Mouse (Mus musculus) olfactory bulb, adult 2 months (tissue): ENCODE results near the gene Acyp2.

Experiments used
- CTCF ChIP-seq: fragments of 200-500 bp; IDR thresholded peaks from 2 replicates; pipeline ENCODE4 v1.5.1; 2012; ENCODE audit warnings: low read depth, mild to moderate bottlenecking, low read length, moderate library complexity; ENCODE audit not compliant: insufficient read depth
- POLR2A ChIP-seq: fragments of 200-500 bp; IDR thresholded peaks from 2 replicates; pipeline ENCODE4 v1.6.1; 2012; ENCODE audit warnings: mild to moderate bottlenecking, low read depth, low read length, moderate library complexity; ENCODE audit not compliant: insufficient read depth

DNA sequence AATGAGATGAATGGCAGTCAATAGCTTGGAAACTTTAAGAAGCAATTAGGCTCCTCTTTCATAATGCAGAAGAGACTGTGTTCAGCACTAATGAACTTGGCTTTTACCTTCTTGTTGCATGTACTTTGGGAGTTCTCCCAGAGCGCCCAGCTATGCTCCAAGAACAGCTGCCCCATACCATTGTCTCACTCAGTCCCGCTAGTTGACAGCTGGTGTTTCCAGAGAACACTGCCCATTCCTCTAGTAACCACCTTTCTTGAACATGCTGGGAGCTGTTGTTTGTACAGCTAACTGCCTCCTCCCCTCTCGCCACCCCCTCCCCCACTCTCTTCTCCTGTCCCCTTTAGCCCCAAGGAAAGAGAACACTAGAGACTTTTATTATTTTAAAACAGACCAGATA, 52.1 kb downstream of the Acyp2 start:
- TF ChIP-seq POLR2A (no peak), CTCF (no peak)
